Mouse (Mus musculus): ENCODE measurements around the gene Spcs1.

DNA sequence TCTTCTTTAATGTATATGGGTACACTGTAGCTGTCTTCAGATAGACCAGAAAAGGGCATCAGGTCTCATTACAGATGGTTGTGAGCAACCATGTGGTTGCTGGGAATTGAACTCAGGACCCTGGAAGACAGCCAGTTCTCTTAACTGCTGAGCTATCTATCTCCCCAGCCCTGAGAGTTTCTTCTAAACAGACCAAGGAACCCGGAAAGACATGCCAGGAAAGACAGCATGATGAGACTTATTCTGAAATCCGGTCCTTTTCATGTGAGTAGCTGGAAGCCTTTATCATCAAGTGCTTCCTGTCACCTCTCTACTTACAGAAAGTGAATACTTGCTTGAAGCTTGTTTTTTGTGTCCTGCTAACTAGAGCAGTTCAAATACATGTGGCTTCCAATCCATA lies 3.1 kb upstream of the Spcs1 start:
- TF ChIP-seq CTCF (IDR thresholded peaks at IDR 0.05; ENCODE audit: control insufficient read depth, insufficient read depth, low read length) (no peak), POLR2A (IDR thresholded peaks at IDR 0.05; ENCODE audit: borderline replicate concordance, control insufficient read depth, low read depth, low read length) (no peak)
